ENCODE assay signal across 14 mouse cellular contexts in the genomic region with DNA sequence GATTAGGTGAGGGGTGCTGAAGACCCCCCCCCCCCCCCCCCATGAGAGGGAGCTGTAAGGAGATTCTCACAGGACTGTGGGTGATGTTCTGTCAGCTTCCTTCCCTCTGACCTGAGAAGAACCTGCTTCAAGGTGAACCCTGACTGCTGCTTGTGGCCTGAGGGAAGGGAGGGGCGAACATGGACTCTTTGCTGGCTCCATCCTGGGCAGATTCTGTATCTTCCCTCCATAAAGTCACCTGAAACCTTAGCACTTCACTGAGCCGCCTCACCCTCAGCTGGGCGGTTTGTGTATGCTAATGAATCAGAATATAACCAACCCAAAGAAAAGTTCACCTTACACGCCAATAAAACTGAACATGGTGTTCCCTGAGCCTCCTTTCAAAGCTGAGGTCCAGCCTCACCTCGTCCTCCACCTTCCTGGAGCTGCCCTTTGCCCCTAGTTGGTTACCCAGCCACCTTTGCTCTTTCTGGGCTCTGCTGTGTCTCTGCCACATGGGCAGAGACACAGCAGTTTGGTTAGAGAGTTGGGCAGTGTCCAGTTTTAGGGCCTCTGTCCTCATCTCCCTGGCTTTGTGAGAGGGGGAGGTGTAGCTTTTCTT. TPM values are rescaled to one million over a fixed set of nuclear protein-coding genes. Genes with fewer than 3 reads are reported as not detected.
DNase-seq lines count a peak whose midpoint lies in the region; ATAC-seq and TF ChIP-seq lines count a peak whose summit lies in the region.
"Had no signal": no experiment of that assay in that cellular context is flagged by ENCODE, and none has a peak within 500 bp of the region (broad histone marks: within the 10 kb centered on the region; RNA-seq: fewer than 3 reads in every experiment).

No protein-coding gene starts in this region.

- no peak for TF ChIP-seq EP300 in liver, postnatal 0 days (IDR thresholded peaks at IDR 0.05; ENCODE audit: low read depth)

- peaks cover 72% of the 10 kb centered on the region for H3K4me1 ChIP-seq in heart, embryonic 15.5 days (replicated peaks)
- peaks cover 25% of the 10 kb centered on the region for H3K4me1 ChIP-seq in heart, embryonic 11.5 days (ENCODE audit: control insufficient read depth, insufficient read depth, low read length)
- peaks cover 2% of the 10 kb centered on the region for H3K4me1 ChIP-seq in liver, postnatal 0 days (ENCODE audit: insufficient read depth)
- peaks cover 22% of the 10 kb centered on the region for H3K4me1 ChIP-seq in embryonic facial prominence, embryonic 12.5 days

- TF ChIP-seq CTCF in liver, postnatal 0 days (IDR thresholded peaks at IDR 0.05; ENCODE audit: low read depth): no peak

- ATAC-seq in heart, embryonic 15.5 days (replicated peaks; ENCODE audit: insufficient number of reproducible peaks, insufficient read depth, low FRiP score, low read depth): no peak
- no peak for ATAC-seq in heart, embryonic 11.5 days (replicated peaks; ENCODE audit: insufficient number of reproducible peaks, low FRiP score, low TSS enrichment)
- peak; percentile 35; the same call in 1 of the 2 replicates for ATAC-seq in liver, postnatal 0 days
- no peak for ATAC-seq in embryonic facial prominence, embryonic 12.5 days (ENCODE audit: insufficient number of reproducible peaks, insufficient read depth, low FRiP score, low TSS enrichment)
- ATAC-seq in erythroid progenitor cell, adult 5-6 weeks (replicated peaks; ENCODE audit: low FRiP score, poor library complexity, severe bottlenecking): no peak
- ATAC-seq: hindbrain, postnatal 0 days; midbrain, embryonic 16.5 days had no signal

- WGBS in heart, embryonic 15.5 days: 86% methylated on average over 5 of the region's 5 CpGs
- WGBS in heart, embryonic 11.5 days (ENCODE audit: insufficient replicate concordance): 85% methylated on average over 5 of the region's 5 CpGs
- WGBS in liver, postnatal 0 days (ENCODE audit: insufficient replicate concordance): 80% methylated on average over 5 of the region's 5 CpGs
- WGBS in embryonic facial prominence, embryonic 12.5 days: 78% methylated on average over 5 of the region's 5 CpGs

- no peak overlapping the region for H3K9ac ChIP-seq in heart, embryonic 15.5 days
- no peak overlapping the region for H3K9ac ChIP-seq in heart, embryonic 11.5 days (ENCODE audit: low read depth, low read length)
- H3K9ac ChIP-seq in liver, postnatal 0 days (replicated peaks): no peak overlapping the region
- no peak overlapping the region for H3K9ac ChIP-seq in embryonic facial prominence, embryonic 12.5 days
- H3K9ac ChIP-seq: embryonic facial prominence, embryonic 15.5 days had no signal

- no peak for DNase-seq in liver, postnatal 0 days
- DNase-seq in liver: no peak
- DNase-seq in urinary bladder, adult 2 months (ENCODE audit: low spot score): no peak
- DNase-seq: adrenal gland, adult 8-10 months; cerebellum, postnatal 25 days; lung, adult 18-20 months; thymus, postnatal 25 days had no signal

- H3K9me3 ChIP-seq in heart, embryonic 15.5 days (replicated peaks): no peaks in the 10 kb centered on the region
- H3K9me3 ChIP-seq in heart, embryonic 11.5 days (replicated peaks; ENCODE audit: control insufficient read depth, low read length): no peaks in the 10 kb centered on the region
- no peaks in the 10 kb centered on the region for H3K9me3 ChIP-seq in liver, postnatal 0 days (ENCODE audit: low read length)
- no peaks in the 10 kb centered on the region for H3K9me3 ChIP-seq in embryonic facial prominence, embryonic 12.5 days
- H3K9me3 ChIP-seq: embryonic facial prominence, embryonic 15.5 days had no signal

- H3K27me3 ChIP-seq in heart, embryonic 15.5 days: no peaks in the 10 kb centered on the region
- no peaks in the 10 kb centered on the region for H3K27me3 ChIP-seq in heart, embryonic 11.5 days (ENCODE audit: control insufficient read depth, insufficient read depth, low read length)
- no peaks in the 10 kb centered on the region for H3K27me3 ChIP-seq in liver, postnatal 0 days (ENCODE audit: insufficient read depth, low read length)
- H3K27me3 ChIP-seq in embryonic facial prominence, embryonic 12.5 days: no peaks in the 10 kb centered on the region
- H3K27me3 ChIP-seq: embryonic facial prominence, embryonic 15.5 days had no signal

- H3K4me2 ChIP-seq in heart, embryonic 15.5 days: no peak overlapping the region
- no peak overlapping the region for H3K4me2 ChIP-seq in heart, embryonic 11.5 days
- H3K4me2 ChIP-seq in liver, postnatal 0 days (ENCODE audit: low read depth, low read length): no peak overlapping the region
- H3K4me2 ChIP-seq in embryonic facial prominence, embryonic 12.5 days (replicated peaks): no peak overlapping the region
- H3K4me2 ChIP-seq: embryonic facial prominence, embryonic 15.5 days had no signal

- peak overlapping the region; percentile 90 for H3K27ac ChIP-seq in heart, embryonic 15.5 days
- H3K27ac ChIP-seq in heart, embryonic 11.5 days (ENCODE audit: low read depth, low read length): no peak overlapping the region
- no peak overlapping the region for H3K27ac ChIP-seq in liver, postnatal 0 days (ENCODE audit: low read depth)
- peak overlapping the region; percentile 50; the same call in 1 of the 2 replicates for H3K27ac ChIP-seq in embryonic facial prominence, embryonic 12.5 days
- H3K27ac ChIP-seq: hindbrain, postnatal 0 days had no signal

- H3K4me3 ChIP-seq in heart, embryonic 15.5 days: no peak overlapping the region
- no peak overlapping the region for H3K4me3 ChIP-seq in heart, embryonic 11.5 days (ENCODE audit: low read depth, low read length)
- no peak overlapping the region for H3K4me3 ChIP-seq in liver, postnatal 0 days (ENCODE audit: low read depth, low read length)
- no peak overlapping the region for H3K4me3 ChIP-seq in embryonic facial prominence, embryonic 12.5 days
- H3K4me3 ChIP-seq: embryonic facial prominence, embryonic 15.5 days had no signal

- H3K36me3 ChIP-seq in heart, embryonic 15.5 days: no peaks in the 10 kb centered on the region
- no peaks in the 10 kb centered on the region for H3K36me3 ChIP-seq in heart, embryonic 11.5 days (ENCODE audit: control insufficient read depth, insufficient read depth, low read length)
- H3K36me3 ChIP-seq in liver, postnatal 0 days (replicated peaks; ENCODE audit: insufficient read depth, low read length): no peaks in the 10 kb centered on the region; the same call in 1 of the 2 replicates
- H3K36me3 ChIP-seq in embryonic facial prominence, embryonic 12.5 days: no peaks in the 10 kb centered on the region
- H3K36me3 ChIP-seq: embryonic facial prominence, embryonic 15.5 days had no signal

RNA-seq across cellular contexts. Expression of a gene that starts 45.3 kb away (rescaled TPM):
- polyA plus RNA-seq in heart, embryonic 15.5 days (2015; fragmentation: Nextera tagmentation; extraction: Ambion mirVana): 37.0 and 46.4 TPM in 2 replicates
- 21.3 and 27.2 TPM in 2 replicates for polyA plus RNA-seq in heart, embryonic 11.5 days (2014; fragmentation: Nextera tagmentation; extraction: Ambion mirVana)
- 4.9 and 5.1 TPM in 2 replicates for polyA plus RNA-seq in liver, postnatal 0 days (2015; fragmentation: Nextera tagmentation; extraction: Ambion mirVana)
- 20.0 and 20.7 TPM in 2 replicates for polyA plus RNA-seq in embryonic facial prominence, embryonic 12.5 days (2016; fragmentation: Nextera tagmentation; extraction: Ambion mirVana)
- 13.4 and 14.4 TPM in 2 replicates for total RNA-seq in erythroid progenitor cell, adult 5-6 weeks (2015; ENCODE audit: low replicate concordance)
- 5.8 and 7.2 TPM in 2 replicates for total RNA-seq in erythroid progenitor cell, adult 5-6 weeks (2017; ENCODE audit: low replicate concordance)
- 35.9 and 51.4 TPM in 2 replicates for polyA plus RNA-seq in urinary bladder, adult 2 months (2012; rRNA removed)

Comparison
In these comparisons a context has a peak if more than half of its experiments do, and no peak if none do; other contexts are left out.
1. H3K27ac ChIP-seq: peak in heart, embryonic 15.5 days (single experiment) and embryonic facial prominence, embryonic 12.5 days (single experiment); none in heart, embryonic 11.5 days (single experiment) and liver, postnatal 0 days (single experiment).